Mouse (Mus musculus) adrenal gland, postnatal 36 days (tissue): ENCODE measurements around the gene Pex6. TPM values are rescaled to one million over a fixed set of nuclear protein-coding genes. Genes with fewer than 3 reads are reported as not detected.
A peak's percentile ranks its signal among the peaks of the same experiment; 100 is the strongest.

ENCODE experiments used
- DNase-seq, 2 experiments: peaks; one replicate each; pipeline ENCODE4 v3.0.0; 2021; ENCODE audit warnings: mixed read lengths in 1 of 2
- long read RNA-seq, 2 experiments: library from polyadenylated mRNA; stranded (forward); transcript quantifications; one replicate each; pipeline ENCODE4 v2.0.0; 2021; ENCODE audit warnings: borderline sequencing depth in 2 of 2
- total RNA-seq, 2 experiments: library from RNA; stranded (reverse); gene quantifications; 2 replicates each; pipeline ENCODE4 v1.2.3; 2021

Pex6 gene
- 10 to 100 TPM; 59.3 to 64.9 TPM for total RNA-seq
- long read RNA-seq, experiment 1, transcript Pex6-201 (17 exons, 3,200 nt) = major isoform, 190 of 238 reads
- long read RNA-seq, experiment 1, transcript Pex6-203 (16 exons, 3,383 nt) = minor isoform, 6 of 238 reads
- long read RNA-seq, experiment 1, partial matches to known transcripts = 22 of 238 reads
- long read RNA-seq, experiment 1, other reads (novel, unspliced or antisense) = 20 of 238 reads
- long read RNA-seq, experiment 2, transcript Pex6-201 (17 exons, 3,200 nt) = major isoform, 65 of 80 reads
- long read RNA-seq, experiment 2, partial matches to known transcripts = 8 of 80 reads
- long read RNA-seq, experiment 2, other reads (novel, unspliced or antisense) = 7 of 80 reads

GRCm38 (mm10) chr17:46710959-46711597, at the start of gene Pex6:
Gene Pex6 (plus strand): TSS chr17:46711463.
- DNase-seq = peak; percentile 95 to 96

GRCm38 (mm10) chr17:46661981-46662380, 49.3 kb upstream of the Pex6 start:
- no peak for DNase-seq

- no peak for DNase-seq
Observed at GRCm38 (mm10) chr17:46662730-46663129, 48.5 kb upstream of the Pex6 start.

- DNase-seq = peak; percentile 44 to 53
Observed at GRCm38 (mm10) chr17:46667712-46668111, 43.6 kb upstream of the Pex6 start.

- DNase-seq = no peak
Observed at GRCm38 (mm10) chr17:46669911-46670310, 41.4 kb upstream of the Pex6 start.

GRCm38 (mm10) chr17:46673850-46674529, 37.3 kb upstream of the Pex6 start, which contains the start of gene Rrp36:
Gene Rrp36 (minus strand): TSS chr17:46674352.
- peak; percentile 95 for DNase-seq

GRCm38 (mm10) chr17:46674530-46675283, 36.6 kb upstream of the Pex6 start:
- peak in 1 of 2 experiments; percentile 20 for DNase-seq

- no peak for DNase-seq
Observed at GRCm38 (mm10) chr17:46678416-46678815, 32.8 kb upstream of the Pex6 start, which contains the start of gene Mea1. Gene Mea1 (plus strand): TSS chr17:46678793.

- no peak for DNase-seq
Observed at GRCm38 (mm10) chr17:46678911-46679310, 32.4 kb upstream of the Pex6 start.

GRCm38 (mm10) chr17:46679843-46680759, 31.2 kb upstream of the Pex6 start:
- peak; percentile 43 to 61 for DNase-seq

- peak; percentile 98 to 99 for DNase-seq
Observed at GRCm38 (mm10) chr17:46680760-46681373, 30.4 kb upstream of the Pex6 start, which contains the start of gene Klhdc3. Gene Klhdc3 (minus strand): TSS chr17:46680914.

GRCm38 (mm10) chr17:46681466-46682118, 29.7 kb upstream of the Pex6 start:
- no peak for DNase-seq

- DNase-seq = no peak
Observed at GRCm38 (mm10) chr17:46682654-46683389, 28.4 kb upstream of the Pex6 start.

GRCm38 (mm10) chr17:46685913-46686312, 25.4 kb upstream of the Pex6 start:
- DNase-seq = no peak

- no peak for DNase-seq
Observed at GRCm38 (mm10) chr17:46690665-46691064, 20.6 kb upstream of the Pex6 start.

GRCm38 (mm10) chr17:46691390-46691789, 19.9 kb upstream of the Pex6 start:
- DNase-seq = no peak

GRCm38 (mm10) chr17:46694517-46695063, 16.7 kb upstream of the Pex6 start:
- DNase-seq = no peak

- peak in 1 of 2 experiments; percentile 31 for DNase-seq
Observed at GRCm38 (mm10) chr17:46698515-46698914, 12.7 kb upstream of the Pex6 start.

GRCm38 (mm10) chr17:46699245-46699644, 12.0 kb upstream of the Pex6 start:
- DNase-seq = no peak
